In the genomic region with DNA sequence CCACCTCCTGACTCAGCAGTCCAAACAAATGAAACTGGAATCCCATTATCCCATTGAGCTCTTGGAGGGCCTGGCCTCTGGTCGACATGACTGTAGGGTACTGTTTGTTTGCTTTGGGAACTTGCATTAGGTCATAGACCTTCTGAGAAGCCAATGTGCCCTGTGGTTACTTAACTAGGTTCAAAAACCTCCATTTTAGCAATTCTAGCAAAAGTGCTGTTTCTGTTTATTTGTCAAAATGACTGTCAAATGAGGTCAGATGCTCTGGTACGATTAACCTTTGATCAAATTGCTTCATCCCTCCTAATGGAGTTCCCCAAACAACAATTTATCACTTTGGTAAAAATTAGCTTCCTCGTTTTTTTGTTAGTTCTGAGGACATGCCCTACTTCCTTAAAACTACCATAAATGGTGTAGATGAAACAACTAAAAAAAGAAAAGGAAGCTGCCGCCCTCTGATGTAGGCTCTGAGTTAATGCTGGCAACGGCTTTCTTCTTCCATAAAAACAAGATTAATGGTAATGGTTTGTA, we compare ENCODE assay signal across 7 mouse cellular contexts. TPM values are rescaled to one million over a fixed set of nuclear protein-coding genes. Genes with fewer than 3 reads are reported as not detected.
A peak's percentile ranks its signal among the peaks of the same experiment; 100 is the strongest.
DNase-seq lines count a peak whose midpoint lies in the region; ATAC-seq and TF ChIP-seq lines count a peak whose summit lies in the region.

No protein-coding gene starts in this region.

- 0 out of 2 replicates have a peak, but pooled peaks have one; percentile 17 for TF ChIP-seq CTCF in liver, postnatal 0 days (IDR thresholded peaks at IDR 0.05; ENCODE audit: low read depth)

- no peaks in the 10 kb centered on the region for H3K27me3 ChIP-seq in liver, postnatal 0 days (ENCODE audit: insufficient read depth, low read length)

- 5% methylated on average over 5 of the region's 5 CpGs for WGBS in liver, postnatal 0 days (ENCODE audit: insufficient replicate concordance)

- peak overlapping the region; percentile 100 for H3K27ac ChIP-seq in liver, postnatal 0 days (ENCODE audit: low read depth)

- H3K9me3 ChIP-seq in liver, postnatal 0 days (ENCODE audit: low read length), result no peaks in the 10 kb centered on the region

- H3K9ac ChIP-seq in liver, postnatal 0 days (replicated peaks), result peak overlapping the region; percentile 99

- DNase-seq in 3T3-L1 (ENCODE audit: low read depth, low spot score) (peak; percentile 70), 416B (ENCODE audit: low read depth) (peak; percentile 84)
- DNase-seq in induced T-regulatory cell, adult 2 months (ENCODE audit: low read depth), result peak; percentile 60
- DNase-seq in liver, postnatal 0 days, result peak; percentile 51
- no peak for DNase-seq in right cerebral cortex, adult 18-20 months
- DNase-seq in embryo, embryonic 10 days (ENCODE audit: low spot score), result no peak

- peaks cover 23% of the 10 kb centered on the region for H3K36me3 ChIP-seq in liver, postnatal 0 days (replicated peaks; ENCODE audit: insufficient read depth, low read length)

- peak; percentile 80 for TF ChIP-seq EP300 in liver, postnatal 0 days (IDR thresholded peaks at IDR 0.05; ENCODE audit: low read depth)

- peaks cover 68% of the 10 kb centered on the region for H3K4me1 ChIP-seq in liver, postnatal 0 days (ENCODE audit: insufficient read depth)

- peak overlapping the region; percentile 93; the same call in 1 of the 2 replicates for H3K4me3 ChIP-seq in liver, postnatal 0 days (ENCODE audit: low read depth, low read length)

- ATAC-seq in liver, postnatal 0 days, result peak; percentile 56
- no peak for ATAC-seq in megakaryocyte-erythroid progenitor cell, adult 5-6 weeks (replicated peaks; ENCODE audit: low FRiP score, low TSS enrichment, poor library complexity, severe bottlenecking)

- peak overlapping the region; percentile 87 for H3K4me2 ChIP-seq in liver, postnatal 0 days (ENCODE audit: low read depth, low read length)

RNA-seq across cellular contexts. Expression of gene Gpx1, which starts 3.7 kb away (rescaled TPM):
- 3,657 and 3,917 TPM in 2 replicates for polyA plus RNA-seq in liver, postnatal 0 days (2015; fragmentation: Nextera tagmentation; extraction: Ambion mirVana)
- 1,807 and 1,840 TPM in 2 replicates for total RNA-seq in megakaryocyte-erythroid progenitor cell, adult 5-6 weeks (2014; fragmentation: Nextera tagmentation)
- total RNA-seq in megakaryocyte-erythroid progenitor cell, adult 5-6 weeks (2017), result 887 and 925 TPM in 2 replicates

RNA-seq across cellular contexts. Expression of gene Usp4, which starts 5.3 kb away (rescaled TPM):
- polyA plus RNA-seq in liver, postnatal 0 days (2015; fragmentation: Nextera tagmentation; extraction: Ambion mirVana), result 35.9 and 38.2 TPM in 2 replicates
- 131 and 136 TPM in 2 replicates for total RNA-seq in megakaryocyte-erythroid progenitor cell, adult 5-6 weeks (2014; fragmentation: Nextera tagmentation)
- total RNA-seq in megakaryocyte-erythroid progenitor cell, adult 5-6 weeks (2017), result 62.4 and 84.2 TPM in 2 replicates

RNA-seq across cellular contexts. Expression of gene Tcta, which starts 36.4 kb away (rescaled TPM):
- polyA plus RNA-seq in liver, postnatal 0 days (2015; fragmentation: Nextera tagmentation; extraction: Ambion mirVana), result 14.8 and 16.3 TPM in 2 replicates
- 2.8 and 8.2 TPM in 2 replicates for total RNA-seq in megakaryocyte-erythroid progenitor cell, adult 5-6 weeks (2014; fragmentation: Nextera tagmentation)
- total RNA-seq in megakaryocyte-erythroid progenitor cell, adult 5-6 weeks (2017), result 1.4 and 4.3 TPM in 2 replicates

RNA-seq across cellular contexts. Expression of gene Rhoa, which starts 36.4 kb away (rescaled TPM):
- polyA plus RNA-seq in liver, postnatal 0 days (2015; fragmentation: Nextera tagmentation; extraction: Ambion mirVana), result 163 and 165 TPM in 2 replicates
- total RNA-seq in megakaryocyte-erythroid progenitor cell, adult 5-6 weeks (2014; fragmentation: Nextera tagmentation), result 148 and 275 TPM in 2 replicates
- 249 and 303 TPM in 2 replicates for total RNA-seq in megakaryocyte-erythroid progenitor cell, adult 5-6 weeks (2017)

RNA-seq across cellular contexts. Expression of gene Amt, which starts 45.7 kb away (rescaled TPM):
- 10.9 and 13.5 TPM in 2 replicates for polyA plus RNA-seq in liver, postnatal 0 days (2015; fragmentation: Nextera tagmentation; extraction: Ambion mirVana)
- 0.28 TPM in 1 of 2 replicates, not detected in the other for total RNA-seq in megakaryocyte-erythroid progenitor cell, adult 5-6 weeks (2014; fragmentation: Nextera tagmentation)
- 0.23 TPM in 1 of 2 replicates, not detected in the other for total RNA-seq in megakaryocyte-erythroid progenitor cell, adult 5-6 weeks (2017)

Comparison
In these comparisons a context has a peak if more than half of its experiments do, and no peak if none do; other contexts are left out.
1. DNase-seq: peak in 3T3-L1 (single experiment), 416B (single experiment), induced T-regulatory cell, adult 2 months (single experiment) and liver, postnatal 0 days (single experiment); none in right cerebral cortex, adult 18-20 months (single experiment) and embryo, embryonic 10 days (single experiment).